Mouse (Mus musculus) liver, postnatal 0 days (tissue): ENCODE measurements around the gene Eid2. TPM values are rescaled to one million over a fixed set of nuclear protein-coding genes. Genes with fewer than 3 reads are reported as not detected.

Source experiments
- ATAC-seq: fragments of 200-750 bp; cut with Nextera tagmentation; 2 replicates; pipeline ENCODE4 v1.8.0; 2017; ENCODE audit warnings: mild to moderate bottlenecking, moderate library complexity
- DNase-seq: peaks from one replicate; pipeline ENCODE4 v3.0.0-alpha.2; 2016
- H3K27ac ChIP-seq: fragments of 300-500 bp; sonication (generic); 2 replicates; pipeline ENCODE4 v1.5.1; 2014; ENCODE audit warnings: antibody characterized with exemption, moderate library complexity, mild to moderate bottlenecking, low read depth
- H3K27me3 ChIP-seq: fragments of 300-500 bp; sonication (generic); 2 replicates; pipeline ENCODE4 v1.6.1; 2014; ENCODE audit warnings: low read length, control low read depth, mixed read lengths; ENCODE audit not compliant: insufficient read depth
- H3K36me3 ChIP-seq: fragments of 300-500 bp; sonication (generic); replicated peaks from 2 replicates; pipeline ENCODE4 v1.6.1; 2014; ENCODE audit warnings: mild to moderate bottlenecking, control low read depth, low read length, moderate library complexity, mixed read lengths; ENCODE audit not compliant: insufficient read depth
- H3K4me1 ChIP-seq: fragments of 300-500 bp; sonication (generic); 2 replicates; pipeline ENCODE4 v1.6.1; 2014; ENCODE audit warnings: antibody characterized with exemption, mild to moderate bottlenecking, control low read depth; ENCODE audit not compliant: insufficient read depth
- H3K4me2 ChIP-seq: fragments of 300-500 bp; sonication (generic); 2 replicates; pipeline ENCODE4 v1.6.1; 2014; ENCODE audit warnings: low read depth, mild to moderate bottlenecking, low read length, moderate library complexity, mixed read lengths
- H3K4me3 ChIP-seq: fragments of 300-500 bp; sonication (generic); 2 replicates; pipeline ENCODE4 v1.5.1; 2014; ENCODE audit warnings: low read depth, low read length
- H3K9ac ChIP-seq: fragments of 300-500 bp; sonication (generic); replicated peaks from 2 replicates; pipeline ENCODE4 v1.6.1; 2014; ENCODE audit warnings: mild to moderate bottlenecking, moderate library complexity
- H3K9me3 ChIP-seq: fragments of 300-500 bp; sonication (generic); 2 replicates; pipeline ENCODE4 v1.6.1; 2016; ENCODE audit warnings: mild to moderate bottlenecking, control low read depth, low read length, mixed read lengths
- CTCF ChIP-seq: sonication (generic); IDR thresholded peaks from 2 replicates; pipeline ENCODE4 v1.5.1; 2016; ENCODE audit warnings: antibody characterized with exemption, low read depth
- EP300 ChIP-seq: IDR thresholded peaks from 2 replicates; pipeline ENCODE4 v1.6.1; 2016; ENCODE audit warnings: antibody characterized with exemption, low read depth, mild to moderate bottlenecking
- WGBS: fragments of 180-500 bp; shearing (Covaris S2); extraction: QIAGEN DNeasy Blood & Tissue Kit; methylation state at CpG from one replicate; pipeline ENCODE4 v1.1.7; 2014; ENCODE audit not compliant: insufficient replicate concordance; 5-methylcytosine and 5-hydroxymethylcytosine counted together
- polyA plus RNA-seq: library from polyadenylated mRNA; unstranded; fragments of >200 nt; fragmentation: Nextera tagmentation; extraction: Ambion mirVana; gene quantifications from 2 replicates; pipeline ENCODE4 v1.2.1, GENCODE M21; 2015

Eid2 gene
- polyA plus RNA-seq, 1 experiment from 2014 or later, result 1.4 TPM

- 80% methylated on average over 3 of the region's 3 CpGs for WGBS
- Histone ChIP-seq H3K9me3 (no peaks in the 10 kb centered on the region), H3K36me3 (peaks cover 85% of the 10 kb centered on the region), H3K9ac (no peak overlapping the region), H3K4me3 (no peak overlapping the region), H3K4me1 (peaks cover 4% of the 10 kb centered on the region; the same call in 1 of the 2 replicates), H3K4me2 (no peak overlapping the region), H3K27me3 (no peaks in the 10 kb centered on the region), H3K27ac (no peak overlapping the region)
- DNase-seq, result no peak
- TF ChIP-seq EP300 (no peak), CTCF (no peak)
- ATAC-seq, result no peak
Measured at GRCm38 (mm10) chr7:28318036-28318435, 50.4 kb downstream of the Eid2 start.

- no peaks in the 10 kb centered on the region for H3K27me3 ChIP-seq
- H3K4me1 ChIP-seq, result peaks cover 4% of the 10 kb centered on the region; the same call in 1 of the 2 replicates
- ATAC-seq (no peak), DNase-seq (no peak)
- H3K9me3 ChIP-seq, result no peaks in the 10 kb centered on the region
- TF ChIP-seq EP300 (no peak), CTCF (no peak)
- H3K36me3 ChIP-seq, result peaks cover 92% of the 10 kb centered on the region
- H3K4me3 ChIP-seq, result no peak overlapping the region
- no peak overlapping the region for H3K27ac ChIP-seq
- no peak overlapping the region for H3K4me2 ChIP-seq
- H3K9ac ChIP-seq, result no peak overlapping the region
- 95% methylated on average over 17 of the region's 17 CpGs for WGBS
Measured at GRCm38 (mm10) chr7:28318714-28319113, 51.0 kb downstream of the Eid2 start.

Other genes starting within 250 kb of the Eid2 start
- gene Psmc4, start 217.8 kb upstream of the Eid2 start, polyA plus RNA-seq, result 108 and 114 TPM in 2 replicates
- 0.12 TPM in 1 of 2 replicates, not detected in the other for gene Fcgbp, start 196.6 kb upstream of the Eid2 start, polyA plus RNA-seq
- 0.01 TPM in 1 of 2 replicates, not detected in the other for gene 9530053A07Rik, start 138.4 kb upstream of the Eid2 start, polyA plus RNA-seq
- 48.4 and 51.6 TPM in 2 replicates for gene Fbl, start 98.2 kb upstream of the Eid2 start, polyA plus RNA-seq
- 4.0 and 4.5 TPM in 2 replicates for gene Dyrk1b, start 88.4 kb upstream of the Eid2 start, polyA plus RNA-seq
- 3.4 and 3.9 TPM in 2 replicates for gene Eid2b, start 9.9 kb downstream of the Eid2 start, polyA plus RNA-seq
- gene Selenov, start 23.3 kb downstream of the Eid2 start, polyA plus RNA-seq, result 0.12 TPM in 1 of 2 replicates, not detected in the other
- gene Dll3, start 34.4 kb downstream of the Eid2 start, polyA plus RNA-seq, result 0.12 TPM in 1 of 2 replicates, not detected in the other
- 52.0 and 53.9 TPM in 2 replicates for gene Timm50, start 44.2 kb downstream of the Eid2 start, polyA plus RNA-seq
- gene Supt5, start 70.9 kb downstream of the Eid2 start, polyA plus RNA-seq, result 18.7 and 21.0 TPM in 2 replicates
- gene Rps16, start 82.8 kb downstream of the Eid2 start, polyA plus RNA-seq, result 653 and 673 TPM in 2 replicates
- 2.8 and 3.9 TPM in 2 replicates for gene Plekhg2, start 104.7 kb downstream of the Eid2 start, polyA plus RNA-seq
- 13.5 and 21.1 TPM in 2 replicates for gene Zfp36, start 112.4 kb downstream of the Eid2 start, polyA plus RNA-seq
- gene Med29, start 124.8 kb downstream of the Eid2 start, polyA plus RNA-seq, result 18.0 and 18.6 TPM in 2 replicates
- gene Paf1, start 125.1 kb downstream of the Eid2 start, polyA plus RNA-seq, result 16.9 and 21.1 TPM in 2 replicates
- gene Gmfg, start 169.6 kb downstream of the Eid2 start, polyA plus RNA-seq, result 75.4 and 81.4 TPM in 2 replicates
- 0.12 and 0.26 TPM in 2 replicates for gene Lrfn1, start 184.1 kb downstream of the Eid2 start, polyA plus RNA-seq
- gene Ifnl2, start 242.6 kb downstream of the Eid2 start, polyA plus RNA-seq, result not detected in 2 replicates